Mouse (Mus musculus) layer of hippocampus, adult 9-11 months (tissue): Measurements from ENCODE around the gene Cbr2.
"Not testable (repeated sequence)": the region's sequence is repeated elsewhere in the genome, so short reads cannot be mapped to it uniquely, and the experiment has no call there.

ENCODE experiments used
- DNase-seq: peaks from one replicate; pipeline ENCODE4 v3.0.0; 2022

Gene Cbr2

DNA sequence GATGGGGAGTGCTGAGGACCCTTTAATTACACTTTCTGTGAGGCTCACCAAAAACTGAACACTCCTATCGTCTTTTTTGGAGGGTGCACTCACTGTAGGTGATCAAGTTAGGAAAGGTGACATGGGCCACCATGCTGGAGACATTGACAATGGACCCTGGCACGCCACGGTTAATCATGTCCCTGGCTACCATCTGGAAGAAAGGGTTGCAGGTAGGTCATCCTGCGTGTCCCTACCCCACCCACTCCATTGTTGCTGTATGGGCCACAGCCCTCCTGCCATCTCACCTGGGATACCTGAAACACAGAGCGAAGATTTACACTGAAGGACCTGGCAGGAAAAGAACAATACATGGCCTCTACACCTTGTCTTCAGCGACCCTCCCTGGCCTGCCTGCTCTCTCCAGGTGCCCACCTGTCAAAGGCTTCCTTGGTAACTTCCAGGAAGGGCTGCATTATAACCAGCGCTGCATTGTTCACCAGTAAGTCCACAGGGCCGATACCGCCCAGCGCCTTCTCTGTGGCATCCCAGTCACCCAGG, 1.5 kb downstream of the Cbr2 start:
- no peak for DNase-seq

- DNase-seq = not testable (repeated sequence)
Measured at GRCm38 (mm10) chr11:120729432-120730050, 2.4 kb downstream of the Cbr2 start.

DNA sequence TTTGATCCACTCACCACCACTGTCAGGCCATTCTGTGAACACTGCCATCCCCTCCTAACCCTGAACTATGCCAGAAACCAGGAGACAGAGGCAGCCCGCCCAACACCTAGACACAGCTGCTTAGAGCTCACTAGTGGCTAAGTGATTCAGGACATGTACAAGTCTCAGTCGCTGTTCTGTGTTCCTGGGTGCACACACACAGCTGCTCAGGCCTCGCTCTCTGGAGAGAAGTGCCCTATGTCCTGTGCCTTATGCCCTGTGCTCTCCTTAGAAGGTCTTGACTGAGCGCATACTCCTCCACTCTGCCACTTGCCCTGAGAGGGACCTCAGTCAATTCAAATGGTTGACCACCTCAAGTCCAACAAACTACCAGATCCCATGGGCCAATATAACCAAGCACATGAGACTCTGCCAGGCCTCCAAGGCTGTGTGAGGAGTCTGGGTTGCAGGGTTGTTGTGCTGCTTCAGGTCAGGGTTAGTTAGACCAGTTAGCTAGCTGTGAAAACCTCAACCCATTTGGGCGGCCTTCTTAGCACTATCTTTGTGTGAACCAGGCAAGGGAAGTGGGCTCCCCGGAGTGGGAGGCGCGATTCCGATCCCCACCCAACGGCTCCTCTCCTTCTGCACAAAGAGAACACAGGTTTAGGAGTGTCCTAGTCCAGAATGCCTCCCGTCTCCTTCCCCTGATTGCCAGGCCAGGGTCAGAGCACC, 3.2 kb downstream of the Cbr2 start:
- no peak for DNase-seq

DNA sequence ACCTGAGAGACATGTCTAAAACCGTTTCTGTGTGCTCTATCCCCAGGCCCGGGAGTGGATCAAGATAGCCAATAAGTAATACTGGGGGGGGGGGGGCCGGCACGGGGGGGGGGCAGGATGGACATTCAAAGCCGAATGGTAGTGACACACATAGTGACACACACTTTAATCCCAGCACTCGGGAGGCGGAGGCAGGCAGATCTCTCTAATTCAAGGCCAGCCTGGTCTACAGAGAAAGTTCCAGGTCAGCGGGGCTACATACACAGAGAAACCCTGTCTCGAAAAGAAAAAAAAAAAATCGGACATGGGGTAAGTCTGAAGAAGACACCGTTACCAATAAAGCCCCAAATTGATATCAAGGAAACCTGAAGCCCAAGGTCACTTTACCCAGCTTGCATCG, 4.3 kb downstream of the Cbr2 start:
- no peak for DNase-seq

- DNase-seq = peak; percentile 92
Measured at GRCm38 (mm10) chr11:120727169-120727527, 4.8 kb downstream of the Cbr2 start, which contains the start of gene Dcxr. Gene Dcxr, minus strand, starts transcription at chr11:120727281.

- no peak for DNase-seq
Measured at GRCm38 (mm10) chr11:120726243-120727168, 5.4 kb downstream of the Cbr2 start.

GRCm38 (mm10) chr11:120723509-120723908, 8.4 kb downstream of the Cbr2 start:
- DNase-seq = no peak

- no peak for DNase-seq
Measured at GRCm38 (mm10) chr11:120722761-120723382, 9.0 kb downstream of the Cbr2 start.

DNA sequence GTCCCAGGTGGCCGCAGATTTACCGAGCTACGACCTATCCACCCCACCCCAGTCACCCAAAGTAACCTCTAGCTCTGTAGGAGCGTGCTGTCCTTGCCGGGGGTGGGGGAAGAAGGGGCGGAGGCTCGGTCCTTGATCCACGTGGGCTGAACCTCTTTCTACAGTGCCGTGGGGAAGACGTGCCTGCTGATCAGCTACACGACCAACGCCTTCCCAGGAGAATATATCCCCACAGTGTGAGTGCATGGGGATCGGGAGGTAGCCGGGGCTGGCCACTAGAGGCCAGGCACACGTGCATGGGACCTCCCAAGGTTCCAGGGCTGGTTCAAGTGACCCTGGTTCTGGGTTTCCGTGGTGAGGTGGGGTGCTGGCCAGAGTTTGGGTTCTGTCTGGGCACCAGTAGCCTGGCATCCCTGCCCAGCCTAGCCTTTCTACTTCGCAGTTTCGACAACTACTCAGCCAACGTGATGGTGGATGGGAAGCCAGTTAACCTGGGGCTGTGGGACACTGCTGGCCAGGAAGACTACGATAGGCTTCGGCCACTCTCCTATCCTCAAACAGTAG, 9.8 kb downstream of the Cbr2 start:
- DNase-seq = no peak

DNA sequence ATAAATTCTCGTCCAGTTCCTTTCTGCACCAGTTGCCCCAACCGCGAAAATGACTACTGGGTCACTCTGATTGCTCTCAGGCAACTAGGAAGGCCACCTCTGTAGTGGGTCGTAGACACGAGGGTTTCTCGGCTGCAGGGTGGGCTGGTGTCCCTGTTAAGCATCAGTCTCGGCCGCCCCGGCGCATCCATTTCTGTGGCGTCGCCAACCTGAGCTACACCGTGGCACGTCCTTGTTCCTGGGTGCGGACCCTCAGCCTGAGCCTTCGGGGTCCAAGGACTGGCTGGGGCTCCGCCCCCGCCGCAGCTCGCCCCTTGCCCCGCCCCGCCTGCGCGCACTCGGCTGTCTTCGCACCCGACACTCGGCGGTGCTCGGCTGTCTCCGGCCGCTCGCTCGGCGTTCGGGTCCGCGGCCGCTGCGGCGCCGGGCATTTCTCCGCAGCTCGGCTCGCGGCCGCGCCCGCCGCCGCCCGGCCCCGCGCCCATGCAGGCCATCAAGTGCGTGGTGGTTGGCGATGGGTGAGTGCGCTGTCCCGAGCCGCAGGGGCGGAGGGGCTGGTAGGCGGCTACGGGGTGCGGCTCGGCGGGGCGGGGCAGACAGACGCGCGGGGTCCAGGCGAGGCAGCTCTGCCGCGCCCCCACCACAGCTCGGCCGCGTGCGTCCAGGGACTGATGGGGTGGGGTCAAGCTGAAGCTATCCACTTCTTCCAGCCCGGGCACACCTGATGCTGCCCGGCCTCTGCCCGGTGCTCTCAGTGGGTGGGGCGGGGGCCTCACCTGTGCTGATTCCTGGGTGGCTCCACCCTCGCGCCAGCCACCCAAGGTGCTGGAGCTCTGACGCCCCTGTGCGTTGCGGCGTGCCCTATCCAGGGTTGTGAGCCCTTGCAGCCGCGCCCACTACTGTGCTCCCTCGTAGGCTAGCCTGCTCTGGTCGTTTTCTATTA, 10.5 kb downstream of the Cbr2 start, which contains the start of gene Rac3:
Gene Rac3 (plus strand): TSS at position 347 of the 943 bp plus-strand sequence.
- no peak for DNase-seq

- peak; percentile 82 for DNase-seq
Measured at GRCm38 (mm10) chr11:120720450-120720849, 11.5 kb downstream of the Cbr2 start.

- DNase-seq = no peak
Measured at GRCm38 (mm10) chr11:120719841-120720376, 12.0 kb downstream of the Cbr2 start.

DNA sequence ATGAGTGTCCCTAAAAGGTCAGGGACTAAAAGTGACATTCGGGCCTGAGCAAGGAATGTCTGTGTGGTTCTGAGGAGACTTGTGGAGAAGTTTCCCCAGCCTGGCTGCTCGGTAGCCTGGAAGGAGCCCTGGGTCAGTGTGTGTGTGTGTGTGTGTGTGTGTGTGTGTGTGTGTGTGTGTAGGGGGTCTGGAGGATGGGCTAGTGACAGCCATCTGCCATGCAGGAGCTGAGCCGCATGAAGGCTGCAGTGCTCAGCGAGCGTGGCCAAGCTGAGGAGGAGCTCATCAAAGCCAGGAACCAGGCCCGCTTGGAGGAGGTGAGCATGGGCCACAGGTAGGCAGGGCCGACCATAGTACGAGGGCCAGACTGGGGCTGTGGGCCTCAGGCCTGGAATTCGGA, 12.7 kb downstream of the Cbr2 start:
- no peak for DNase-seq

DNA sequence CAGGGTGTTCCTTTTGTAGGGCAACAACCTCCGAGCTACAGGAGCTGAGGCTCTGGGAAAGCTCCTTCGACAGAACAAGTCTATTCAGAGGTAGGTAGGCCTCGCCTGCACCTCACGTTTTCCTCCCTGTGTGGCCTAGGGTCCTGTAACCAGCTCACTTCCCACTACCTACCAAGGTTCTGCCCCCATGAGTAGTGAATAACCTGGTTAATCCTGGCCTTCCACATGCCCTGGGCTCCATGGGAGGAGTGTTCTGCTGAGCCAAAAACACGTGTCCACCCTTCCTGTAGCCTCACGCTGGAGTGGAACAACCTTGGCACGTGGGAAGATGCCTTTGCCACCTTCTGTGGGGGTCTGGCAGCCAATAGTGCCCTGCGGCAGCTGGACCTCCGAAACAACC, 16.8 kb downstream of the Cbr2 start:
- no peak for DNase-seq

DNA sequence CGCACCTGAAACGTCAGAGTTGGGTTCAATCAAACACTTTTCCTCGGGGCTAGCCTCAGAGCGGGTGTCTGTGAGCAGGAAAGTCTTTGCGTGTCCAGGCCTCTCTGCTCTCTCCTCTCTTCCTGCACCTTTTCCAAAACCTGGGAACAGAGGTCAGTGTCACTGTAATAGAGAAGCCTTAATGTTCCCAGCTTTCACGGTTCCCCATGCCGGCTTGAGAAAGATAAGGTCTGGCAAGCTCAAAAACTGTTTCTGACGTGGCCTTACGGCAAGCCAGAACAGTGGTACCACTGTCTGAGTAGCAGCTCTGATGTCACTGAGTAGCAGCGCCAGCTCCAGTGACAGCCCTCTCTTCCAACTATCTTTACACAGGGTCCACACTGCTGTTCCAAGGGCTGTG, 17.4 kb downstream of the Cbr2 start:
- DNase-seq = no peak

DNA sequence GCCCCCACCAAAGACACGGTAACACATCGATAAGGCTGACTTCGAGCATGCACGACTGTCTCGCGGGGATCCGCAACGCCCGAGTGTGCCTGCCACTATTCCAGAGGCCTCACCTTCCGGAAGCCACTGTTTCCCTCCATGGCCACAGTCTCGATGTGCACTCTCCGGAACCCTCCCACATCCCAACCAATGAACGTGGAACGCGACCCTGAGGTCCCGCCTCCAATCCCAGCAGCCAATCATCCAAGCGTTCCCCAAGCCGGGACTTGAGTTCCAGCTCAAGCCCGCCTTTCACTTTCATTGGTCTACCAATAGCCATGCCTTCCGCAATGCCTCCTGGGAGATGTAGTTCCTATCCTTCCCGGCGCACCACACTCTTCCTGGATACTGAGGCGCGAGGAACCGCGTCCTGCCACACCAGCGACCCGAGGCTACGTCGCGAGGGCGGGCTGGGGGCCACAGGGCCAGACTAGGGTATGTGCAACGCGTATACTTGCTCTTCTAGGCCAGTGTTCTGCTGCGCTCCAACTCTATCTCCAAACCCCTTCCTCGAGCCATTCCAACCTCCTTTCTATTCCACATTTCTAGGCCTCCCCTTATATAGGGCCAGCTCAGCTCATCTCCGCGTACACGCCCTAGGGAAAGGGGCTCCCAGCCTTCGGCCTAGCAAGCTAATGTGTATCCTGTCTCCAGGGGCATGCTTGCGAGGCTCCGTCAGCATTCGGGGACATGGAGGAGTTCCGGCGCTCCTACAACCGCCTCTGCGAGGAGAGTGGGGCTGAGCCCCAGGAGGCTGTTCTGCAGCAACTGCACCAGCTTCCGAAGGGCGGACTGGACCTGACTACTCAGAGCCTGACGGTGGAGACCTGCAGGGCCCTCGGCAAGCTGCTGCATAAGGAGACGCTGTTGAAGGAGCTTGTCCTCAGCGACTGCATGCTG, 18.1 kb downstream of the Cbr2 start, which contains the start of the genes Cenpx and Lrrc45:
Gene Cenpx (minus strand): TSS at position 159 of the 939 bp plus-strand sequence.
Gene Lrrc45 (plus strand): TSS at position 346 of the 939 bp plus-strand sequence.
- peak; percentile 98 for DNase-seq

- DNase-seq = no peak
Measured at GRCm38 (mm10) chr11:120712771-120713568, 18.9 kb downstream of the Cbr2 start.

DNA sequence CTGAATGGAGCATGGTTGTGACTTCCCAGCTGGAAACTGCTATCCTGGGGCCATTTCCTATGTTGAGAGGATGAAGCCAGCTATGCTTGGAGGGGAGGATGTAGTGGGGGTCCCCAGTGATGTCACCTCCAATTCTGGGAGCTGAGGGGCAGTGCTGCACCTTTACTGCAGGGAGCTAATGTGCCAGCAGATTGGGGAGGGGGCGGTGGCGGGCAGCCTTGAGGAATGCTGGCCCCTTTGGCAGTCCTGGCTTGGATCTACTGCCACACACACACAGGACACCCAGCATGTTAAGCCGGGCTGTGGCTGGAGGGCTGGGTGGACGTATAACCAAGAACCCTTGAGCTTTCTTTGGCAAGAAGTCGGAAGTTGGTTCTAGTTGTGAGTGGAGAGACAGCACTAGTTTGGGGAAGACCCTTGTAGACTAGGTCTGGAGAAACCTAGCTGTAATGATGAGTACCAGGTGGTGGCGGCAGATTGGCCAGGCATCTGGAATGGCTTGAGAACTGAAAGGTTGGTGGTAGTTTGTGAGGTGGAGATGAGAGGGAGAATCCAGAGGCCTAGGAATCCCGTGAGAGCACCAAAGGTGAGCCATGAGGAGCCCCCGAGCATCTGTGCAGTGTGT, 19.8 kb downstream of the Cbr2 start:
- no peak for DNase-seq
